Mouse (Mus musculus) thymus, adult 2 months (tissue): ENCODE results near the gene Ciao2b.

Experiments used
- CTCF ChIP-seq: fragments of 200-500 bp; IDR thresholded peaks from 2 replicates; pipeline ENCODE4 v1.5.1; 2012; ENCODE audit warnings: mild to moderate bottlenecking, control low read depth, low read length, moderate library complexity, borderline replicate concordance; ENCODE audit not compliant: control insufficient read depth, poor library complexity, insufficient read depth; ENCODE audit errors: extremely low read depth
- POLR2A ChIP-seq: fragments of 200-500 bp; IDR thresholded peaks from 2 replicates; pipeline ENCODE4 v1.6.1; 2012; ENCODE audit warnings: mild to moderate bottlenecking, low read length, control low read depth, moderate library complexity; ENCODE audit not compliant: control insufficient read depth, poor library complexity, insufficient read depth; ENCODE audit errors: extremely low read depth

DNA sequence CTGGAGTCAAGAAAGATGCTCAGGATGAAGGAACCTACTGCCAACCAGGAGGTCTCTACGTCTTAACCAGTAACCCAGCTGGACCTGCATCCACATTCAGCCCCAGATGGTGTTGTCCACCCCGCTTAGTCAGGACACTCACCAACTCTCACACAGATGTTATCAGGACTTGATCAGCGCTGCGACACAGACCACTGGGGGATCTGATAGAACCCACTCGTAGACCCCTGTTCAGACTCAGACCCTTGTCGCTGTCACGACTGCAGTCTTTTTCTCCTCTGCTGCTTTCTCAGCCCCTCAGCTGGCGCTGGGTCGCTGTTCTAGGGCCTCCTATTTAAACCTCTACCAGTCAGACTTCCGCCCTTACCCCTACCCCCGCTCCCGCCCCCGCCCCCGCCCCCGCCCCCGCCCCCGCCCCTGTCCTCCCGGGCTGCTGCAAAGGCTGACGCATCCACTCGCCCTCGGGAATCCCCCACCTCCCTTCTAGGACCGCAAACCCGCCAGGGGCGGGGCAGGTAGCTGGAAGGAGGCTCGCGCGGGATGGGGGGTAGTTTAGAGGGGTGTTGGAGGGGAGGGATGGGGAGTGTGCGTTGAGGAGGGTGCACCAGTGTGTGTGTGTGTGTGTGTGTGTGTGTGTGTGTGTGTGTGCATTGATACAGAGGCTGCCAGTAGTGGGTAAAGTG lies 10.6 kb downstream of the Ciao2b start, which contains the start of gene Rrad:
- TF ChIP-seq CTCF (no peak), POLR2A (peak; percentile 43; the same call in 1 of the 2 replicates)
